Mouse (Mus musculus) midbrain, embryonic 16.5 days (tissue): ENCODE data around the gene Dapp1. TPM values are rescaled to one million over a fixed set of nuclear protein-coding genes. Genes with fewer than 3 reads are reported as not detected.

Source experiments
- ATAC-seq: fragments of 200-750 bp; cut with Nextera tagmentation; 2 replicates; pipeline ENCODE4 v1.8.0; 2017; ENCODE audit warnings: moderate TSS enrichment
- H3K27ac ChIP-seq: fragments of 300-500 bp; sonication (generic); 2 replicates; pipeline ENCODE4 v1.5.1; 2014; ENCODE audit warnings: mild to moderate bottlenecking, low read length, mixed read lengths
- H3K27me3 ChIP-seq: fragments of 300-500 bp; sonication (generic); 2 replicates; pipeline ENCODE4 v1.6.1; 2014; ENCODE audit warnings: low read depth, low read length, mixed read lengths; ENCODE audit not compliant: control insufficient read depth, insufficient read depth
- H3K36me3 ChIP-seq: fragments of 300-500 bp; sonication (generic); 2 replicates; pipeline ENCODE4 v1.6.1; 2014; ENCODE audit warnings: mild to moderate bottlenecking, low read length, moderate library complexity, mixed read lengths; ENCODE audit not compliant: control insufficient read depth, insufficient read depth
- H3K4me1 ChIP-seq: fragments of 300-500 bp; sonication (generic); 2 replicates; pipeline ENCODE4 v1.6.1; 2014; ENCODE audit warnings: mild to moderate bottlenecking, low read length, mixed read lengths; ENCODE audit not compliant: control insufficient read depth, insufficient read depth
- H3K4me2 ChIP-seq: fragments of 300-500 bp; sonication (generic); 2 replicates; pipeline ENCODE4 v1.6.1; 2014; ENCODE audit warnings: mild to moderate bottlenecking, low read length, mixed read lengths
- H3K4me3 ChIP-seq: fragments of 300-500 bp; sonication (generic); 2 replicates; pipeline ENCODE4 v1.5.1; 2014; ENCODE audit warnings: low read depth, mild to moderate bottlenecking, low read length, moderate library complexity, mixed read lengths
- H3K9ac ChIP-seq: fragments of 300-500 bp; sonication (generic); 2 replicates; pipeline ENCODE4 v1.6.1; 2014; ENCODE audit warnings: low read depth, low read length, mixed read lengths
- H3K9me3 ChIP-seq: fragments of 300-500 bp; sonication (generic); replicated peaks from 2 replicates; pipeline ENCODE4 v1.6.1; 2014; ENCODE audit warnings: mild to moderate bottlenecking, low read length, mixed read lengths; ENCODE audit not compliant: control insufficient read depth, poor library complexity, severe bottlenecking
- WGBS: fragments of 180-500 bp; shearing (Covaris S2); extraction: QIAGEN DNeasy Blood & Tissue Kit; methylation state at CpG from one replicate; pipeline ENCODE4 v1.1.7; 2014; 5-methylcytosine and 5-hydroxymethylcytosine counted together
- polyA plus RNA-seq: library from polyadenylated mRNA; unstranded; fragments of >200 nt; fragmentation: Nextera tagmentation; extraction: Ambion mirVana; gene quantifications from 2 replicates; pipeline ENCODE4 v1.2.1, GENCODE M21; 2015

Gene Dapp1
- polyA plus RNA-seq, 1 experiment from 2014 or later, result 2.7 TPM

DNA sequence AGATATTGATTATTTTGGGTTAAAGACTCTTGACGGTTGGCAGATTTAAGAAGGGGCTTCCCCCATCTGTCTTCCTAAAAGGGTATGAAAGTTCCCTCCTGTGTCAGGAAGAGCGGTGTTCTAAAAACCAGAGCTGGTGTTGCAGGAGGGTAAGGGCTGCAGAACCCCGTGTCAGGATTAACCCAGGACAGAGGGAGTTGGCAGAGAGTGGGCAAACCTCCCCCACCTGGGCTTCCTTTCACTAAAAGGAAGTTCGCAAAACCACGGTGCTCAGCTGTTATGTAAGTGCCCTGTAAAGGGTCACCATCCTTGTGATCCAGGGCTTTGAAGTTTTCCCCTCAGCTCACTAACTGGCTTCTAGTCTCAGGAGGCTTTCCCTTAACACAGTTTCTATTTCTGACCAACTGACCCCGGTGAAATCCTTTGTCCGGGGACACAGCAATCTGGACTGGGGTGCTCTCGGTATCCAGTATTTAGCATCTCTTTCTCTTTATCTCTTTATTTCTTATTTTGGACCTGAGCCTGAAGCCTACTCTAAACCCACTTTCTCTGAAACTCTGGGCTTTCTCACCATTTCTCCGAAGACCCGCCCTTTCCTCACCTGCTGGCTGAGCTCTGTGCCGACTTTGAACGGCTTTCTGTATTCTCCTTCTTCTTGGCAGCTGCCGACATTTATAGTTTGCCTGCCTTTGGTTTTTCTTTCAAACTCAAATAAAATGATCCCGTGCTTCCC lies 17.3 kb upstream of the Dapp1 start:
- Histone ChIP-seq H3K4me1 (peaks cover 4% of the 10 kb centered on the region; the same call in 1 of the 2 replicates), H3K27ac (no peak overlapping the region), H3K36me3 (no peaks in the 10 kb centered on the region), H3K9ac (no peak overlapping the region), H3K4me2 (peak overlapping the region; percentile 17), H3K4me3 (no peak overlapping the region), H3K27me3 (no peaks in the 10 kb centered on the region), H3K9me3 (no peaks in the 10 kb centered on the region)
- WGBS, result 49% methylated on average over 14 of the region's 14 CpGs
- no peak; the same call in 1 of the 2 replicates for ATAC-seq

DNA sequence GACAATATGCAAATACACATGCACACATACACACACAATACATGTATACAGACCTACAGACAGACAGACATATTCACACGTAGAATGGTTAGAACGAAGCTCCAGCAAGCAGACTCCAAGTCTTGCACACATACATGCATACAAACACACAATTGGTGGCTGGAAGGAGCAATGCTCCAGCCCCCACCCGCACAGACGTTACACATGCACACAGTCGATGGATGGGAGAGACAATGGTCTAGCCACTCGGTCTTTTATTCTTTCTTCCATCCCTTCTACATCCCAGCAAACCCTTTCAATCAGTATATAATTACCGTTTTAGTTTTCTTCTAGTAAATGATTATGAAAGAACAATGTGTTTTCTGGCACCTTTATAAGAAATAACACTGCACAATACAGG lies 14.1 kb upstream of the Dapp1 start:
- ATAC-seq, result no peak
- no peak overlapping the region for H3K9ac ChIP-seq
- H3K9me3 ChIP-seq, result no peaks in the 10 kb centered on the region
- H3K36me3 ChIP-seq, result no peaks in the 10 kb centered on the region
- H3K27me3 ChIP-seq, result no peaks in the 10 kb centered on the region
- no peak overlapping the region for H3K27ac ChIP-seq
- H3K4me3 ChIP-seq, result no peak overlapping the region
- H3K4me1 ChIP-seq, result peaks cover 4% of the 10 kb centered on the region; the same call in 1 of the 2 replicates
- no peak overlapping the region for H3K4me2 ChIP-seq
- 63% methylated on average over 7 of the region's 7 CpGs for WGBS

GRCm38 (mm10) chr3:137994196-137994595 lies 12.9 kb upstream of the Dapp1 start:
- no peaks in the 10 kb centered on the region for H3K36me3 ChIP-seq
- no peaks in the 10 kb centered on the region for H3K9me3 ChIP-seq
- H3K27me3 ChIP-seq, result no peaks in the 10 kb centered on the region
- no peak overlapping the region for H3K4me3 ChIP-seq
- peaks cover 4% of the 10 kb centered on the region; the same call in 1 of the 2 replicates for H3K4me1 ChIP-seq
- H3K9ac ChIP-seq, result no peak overlapping the region
- H3K27ac ChIP-seq, result no peak overlapping the region
- no peak overlapping the region for H3K4me2 ChIP-seq
- no peak for ATAC-seq
- 78% methylated on average over 2 of the region's 2 CpGs for WGBS

GRCm38 (mm10) chr3:137992366-137992765 lies 11.0 kb upstream of the Dapp1 start:
- Histone ChIP-seq H3K4me2 (no peak overlapping the region), H3K4me3 (no peak overlapping the region), H3K27ac (no peak overlapping the region), H3K9ac (no peak overlapping the region), H3K27me3 (no peaks in the 10 kb centered on the region), H3K4me1 (peaks cover 2% of the 10 kb centered on the region; the same call in 1 of the 2 replicates), H3K36me3 (no peaks in the 10 kb centered on the region), H3K9me3 (no peaks in the 10 kb centered on the region)
- 70% methylated on average over 5 of the region's 5 CpGs for WGBS
- no peak for ATAC-seq

DNA sequence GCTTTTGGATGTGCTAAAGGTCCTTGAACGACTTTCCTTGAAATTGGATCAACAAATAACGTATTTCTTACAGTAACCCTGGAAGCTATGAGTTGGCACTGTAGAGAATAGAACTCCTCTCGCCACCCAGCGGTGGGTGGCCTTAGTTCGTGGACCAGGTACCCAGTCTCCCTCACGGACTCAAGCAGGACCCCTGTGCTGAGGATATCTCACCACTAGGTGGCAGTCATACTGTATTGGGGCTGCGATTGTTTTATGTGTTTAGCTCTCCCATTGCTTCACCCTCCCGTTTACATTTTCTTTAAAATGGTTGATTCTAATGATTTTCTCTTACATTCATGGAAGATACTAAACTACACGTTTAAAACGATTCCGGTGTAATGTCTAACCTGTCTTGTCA lies 9.8 kb upstream of the Dapp1 start:
- Histone ChIP-seq H3K9ac (no peak overlapping the region), H3K4me3 (no peak overlapping the region), H3K9me3 (no peaks in the 10 kb centered on the region), H3K4me1 (peaks cover 2% of the 10 kb centered on the region; the same call in 1 of the 2 replicates), H3K4me2 (no peak overlapping the region), H3K36me3 (no peaks in the 10 kb centered on the region), H3K27ac (no peak overlapping the region), H3K27me3 (no peaks in the 10 kb centered on the region)
- 17% methylated on average over 11 of the region's 11 CpGs for WGBS
- ATAC-seq, result peak; percentile 66

GRCm38 (mm10) chr3:137989405-137989804 lies 8.1 kb upstream of the Dapp1 start:
- Histone ChIP-seq H3K4me1 (no peaks in the 10 kb centered on the region), H3K36me3 (no peaks in the 10 kb centered on the region), H3K4me3 (no peak overlapping the region), H3K4me2 (no peak overlapping the region), H3K9ac (no peak overlapping the region), H3K9me3 (no peaks in the 10 kb centered on the region), H3K27ac (no peak overlapping the region), H3K27me3 (no peaks in the 10 kb centered on the region)
- ATAC-seq, result no peak
- 94% methylated on average over 9 of the region's 9 CpGs for WGBS

- H3K4me2 ChIP-seq, result peak overlapping the region; percentile 45
- 33% methylated on average over 15 of the region's 15 CpGs for WGBS
These were observed 637 bp downstream of the Dapp1 start for GRCm38 (mm10) chr3:137980435-137981381.

GRCm38 (mm10) chr3:137978233-137978632 lies 3.1 kb downstream of the Dapp1 start:
- no peak overlapping the region for H3K4me3 ChIP-seq
- no peak overlapping the region for H3K9ac ChIP-seq
- no peaks in the 10 kb centered on the region for H3K27me3 ChIP-seq
- no peak for ATAC-seq
- no peak overlapping the region for H3K4me2 ChIP-seq
- no peaks in the 10 kb centered on the region for H3K9me3 ChIP-seq
- no peaks in the 10 kb centered on the region for H3K36me3 ChIP-seq
- 47% methylated on average over 5 of the region's 5 CpGs for WGBS
- H3K4me1 ChIP-seq, result peaks cover 10% of the 10 kb centered on the region
- H3K27ac ChIP-seq, result no peak overlapping the region

More at GRCm38 (mm10) chr3:137980435-137981381, 637 bp downstream of the Dapp1 start:
- H3K4me1 ChIP-seq, result peaks cover 10% of the 10 kb centered on the region
- 0 out of 2 replicates have a peak overlapping the region, but pooled peaks have one; percentile 36 for H3K9ac ChIP-seq
- H3K36me3 ChIP-seq, result no peaks in the 10 kb centered on the region
- H3K27me3 ChIP-seq, result no peaks in the 10 kb centered on the region
- peak overlapping the region; percentile 19; the same call in 1 of the 2 replicates for H3K4me3 ChIP-seq
- no peak for ATAC-seq
- no peaks in the 10 kb centered on the region for H3K9me3 ChIP-seq
- no peak overlapping the region for H3K27ac ChIP-seq
